Mouse (Mus musculus) layer of hippocampus, postnatal 25 days (tissue): ENCODE results near the gene Tmsb15a. TPM values are rescaled to one million over a fixed set of nuclear protein-coding genes. Genes with fewer than 3 reads are reported as not detected.
"Not testable (repeated sequence)": the region's sequence is repeated elsewhere in the genome, so short reads cannot be mapped to it uniquely, and the experiment has no call there.

ENCODE experiments used
- DNase-seq, 2 experiments: peaks; one replicate each; pipeline ENCODE4 v3.0.0; 2022; ENCODE audit warnings: mixed read lengths in 2 of 2, low spot score in 1 of 2; ENCODE audit errors: extremely low spot score in 1 of 2
- microRNA-seq, 2 experiments: library from miRNA; unstranded; fragments of <30 nt; microRNA quantifications; one replicate each; pipeline ENCODE4 v1.2.0; 2021
- total RNA-seq, 2 experiments: library from RNA; stranded (reverse); gene quantifications; 2 replicates each; pipeline ENCODE4 v1.2.3; 2021

Tmsb15a gene
- not detected for total RNA-seq

- DNase-seq: no peak
Measured at GRCm38 (mm10) chrX:135725161-135725560, at the start of gene Tmsb15a. Tmsb15a (minus strand) TSS chrX:135725261.

GRCm38 (mm10) chrX:135768565-135768964, 43.5 kb upstream of the Tmsb15a start:
- no peak for DNase-seq

- DNase-seq: no peak
Measured at GRCm38 (mm10) chrX:135768043-135768548, 43.0 kb upstream of the Tmsb15a start.

- peak in 1 of 2 experiments; percentile 44 for DNase-seq
Measured at GRCm38 (mm10) chrX:135761707-135762106, 36.6 kb upstream of the Tmsb15a start.

- peak; percentile 52 to 81 for DNase-seq
Measured at GRCm38 (mm10) chrX:135752832-135753231, 27.8 kb upstream of the Tmsb15a start.

GRCm38 (mm10) chrX:135745376-135745775, 20.3 kb upstream of the Tmsb15a start:
- DNase-seq: not testable (repeated sequence)

GRCm38 (mm10) chrX:135743056-135743355, 17.9 kb upstream of the Tmsb15a start:
- no peak for DNase-seq

- DNase-seq: peak; percentile 67 to 73
Measured at GRCm38 (mm10) chrX:135742304-135743055, 17.4 kb upstream of the Tmsb15a start, which contains the start of the genes Armcx5 and Gprasp1. Armcx5 (plus strand) TSS chrX:135742733. Gprasp1 (plus strand) TSS chrX:135742733.

- no peak for DNase-seq
Measured at GRCm38 (mm10) chrX:135738730-135739520, 13.9 kb upstream of the Tmsb15a start.

- DNase-seq: no peak
Measured at GRCm38 (mm10) chrX:135712845-135713244, 12.2 kb downstream of the Tmsb15a start.

- no peak for DNase-seq
Measured at GRCm38 (mm10) chrX:135704349-135704748, 20.7 kb downstream of the Tmsb15a start.

- no peak for DNase-seq
Measured at GRCm38 (mm10) chrX:135703111-135703510, 21.9 kb downstream of the Tmsb15a start.

- DNase-seq: no peak
Measured at GRCm38 (mm10) chrX:135693633-135694032, 31.4 kb downstream of the Tmsb15a start, which contains the start of gene Tcp11x2. Tcp11x2 (minus strand) TSS chrX:135693790.

- DNase-seq: no peak
Measured at GRCm38 (mm10) chrX:135687802-135688201, 37.3 kb downstream of the Tmsb15a start.

GRCm38 (mm10) chrX:135681858-135682257, 43.2 kb downstream of the Tmsb15a start:
- no peak for DNase-seq

Small RNA genes lying within 50 kb of the gene (microRNA-seq; reads per million reads assigned to microRNA genes)
- gene Mir7646: 0 reads per million in 2 experiments

Other genes starting within 250 kb of the Tmsb15a start
- not detected for gene AV320801, start 230.7 kb downstream of the Tmsb15a start, total RNA-seq
- not detected for gene Nxf7, start 126.5 kb downstream of the Tmsb15a start, total RNA-seq
- not detected for gene Prame, start 97.6 kb downstream of the Tmsb15a start, total RNA-seq
- not detected for gene Tcp11x2, start 31.5 kb downstream of the Tmsb15a start, total RNA-seq
- 10 to 100 TPM; 22.5 to 27.6 TPM for gene Armcx5, start 17.5 kb upstream of the Tmsb15a start, total RNA-seq
- 100 to 1,000 TPM; 279 to 293 TPM for gene Gprasp1, start 17.5 kb upstream of the Tmsb15a start, total RNA-seq
- 10 to 100 TPM; 63.7 to 65.2 TPM for gene Bhlhb9, start 72.3 kb upstream of the Tmsb15a start, total RNA-seq
- gene Gprasp2, start 113.8 kb upstream of the Tmsb15a start, total RNA-seq: 100 to 1,000 TPM; 145 to 157 TPM